Mouse (Mus musculus) urinary bladder, adult 18-20 months (tissue): ENCODE measurements around the gene Gm21958.

Source experiments
- DNase-seq, 2 experiments: peaks; one replicate each; pipeline ENCODE4 v3.0.0; 2022; ENCODE audit warnings: low spot score in 2 of 2, mixed read lengths in 2 of 2

The Gm21958 gene

DNA sequence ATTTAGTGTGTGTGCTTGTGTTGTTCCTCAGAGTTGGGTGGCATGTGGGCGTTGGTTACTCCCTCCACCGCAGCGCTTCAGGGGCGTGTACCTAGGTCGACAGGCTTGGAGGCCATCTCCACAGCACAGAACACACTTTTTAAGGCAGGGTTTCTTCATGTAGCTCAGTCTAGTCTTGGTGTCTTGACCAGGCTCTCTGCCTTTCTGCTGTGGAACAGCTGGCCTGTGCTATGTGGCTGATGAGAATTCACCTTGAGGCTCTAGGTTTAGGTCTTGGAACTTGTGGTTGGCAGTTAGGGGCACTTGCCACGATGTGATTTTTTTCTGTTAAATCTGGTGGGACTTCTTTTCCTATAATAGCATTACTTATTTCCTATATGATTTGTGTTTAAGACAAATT, at the start of gene Gm21958:
TSS of gene Gm21958 (minus strand) at position 101 of the 400 bp plus-strand sequence.
- DNase-seq, result no peak

DNA sequence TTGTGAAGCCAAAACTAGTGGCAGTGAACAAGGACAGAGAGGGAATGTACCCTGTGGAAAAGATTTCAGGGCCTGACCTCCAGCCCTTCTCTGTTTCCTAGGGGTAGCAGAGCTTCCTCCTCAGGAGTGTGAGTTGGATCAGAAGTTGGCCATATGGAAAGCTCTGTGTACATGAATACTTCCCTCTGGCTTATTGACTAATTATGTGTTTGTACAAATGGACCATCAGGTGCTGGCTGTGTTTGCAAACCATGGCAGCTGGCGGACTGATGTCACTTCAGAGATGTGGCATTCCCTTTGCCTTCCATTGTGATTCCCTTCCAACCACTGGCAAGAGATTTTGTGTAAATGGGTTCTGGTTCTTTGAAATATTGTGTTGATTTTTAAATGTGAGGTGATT, 47.1 kb upstream of the Gm21958 start:
- no peak for DNase-seq

DNA sequence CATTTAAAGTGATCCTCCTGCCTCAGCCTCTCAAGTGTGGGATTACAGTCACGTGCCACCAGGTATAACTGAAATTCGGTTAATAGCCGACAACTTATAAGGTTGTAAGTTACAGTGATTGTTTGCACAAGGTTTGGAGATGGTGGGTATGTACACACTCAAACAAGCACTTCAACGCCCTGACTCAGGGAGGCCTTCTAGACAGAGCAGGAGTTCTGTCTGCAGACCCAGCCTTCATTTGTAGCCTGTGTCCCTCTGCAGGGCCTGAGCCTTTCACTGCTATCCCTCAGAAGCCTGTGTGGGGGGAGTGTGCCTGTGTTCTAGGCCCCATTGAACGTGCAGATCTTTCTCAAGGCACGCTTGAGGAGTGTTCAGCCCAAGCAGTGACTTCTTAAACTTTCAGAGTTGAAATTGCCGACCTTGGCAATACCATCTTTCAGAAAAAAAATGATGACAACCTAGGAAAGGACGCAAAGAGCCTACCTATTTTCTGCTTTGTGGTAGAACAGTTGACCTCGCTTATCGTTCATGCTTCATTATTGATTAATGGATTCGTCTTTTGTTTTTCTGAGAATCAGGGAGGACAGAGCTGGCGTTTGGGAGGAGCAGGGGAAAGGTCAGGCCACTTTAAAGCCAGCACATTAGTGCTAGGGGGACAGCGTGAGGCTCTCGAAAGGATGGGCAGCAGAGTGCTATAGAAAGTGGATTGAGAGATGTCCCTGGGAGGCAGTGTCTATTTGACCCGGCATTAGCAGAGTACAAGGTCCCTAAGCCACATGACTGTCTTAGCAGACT, 46.4 kb upstream of the Gm21958 start:
- DNase-seq, result no peak

DNA sequence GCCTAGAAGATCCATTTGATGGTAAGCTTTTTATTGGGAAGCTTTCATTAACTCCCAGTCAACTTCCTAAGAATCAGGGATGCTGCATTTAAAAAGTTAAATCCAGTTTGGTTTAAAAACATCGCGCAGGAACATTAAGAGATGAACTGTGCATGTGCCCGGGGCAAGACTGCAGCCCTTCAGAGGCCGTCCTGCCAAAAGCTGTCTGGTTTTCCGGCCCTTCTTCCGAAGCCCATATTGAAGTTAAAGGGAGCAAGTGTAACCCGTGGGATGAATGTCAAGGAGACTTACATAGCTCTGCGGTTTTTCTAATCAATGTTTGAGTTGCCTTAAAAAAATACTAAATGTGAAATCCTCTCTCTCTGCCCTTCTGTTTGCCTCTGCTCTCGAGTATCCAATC, 45.1 kb upstream of the Gm21958 start:
- DNase-seq, result no peak

DNA sequence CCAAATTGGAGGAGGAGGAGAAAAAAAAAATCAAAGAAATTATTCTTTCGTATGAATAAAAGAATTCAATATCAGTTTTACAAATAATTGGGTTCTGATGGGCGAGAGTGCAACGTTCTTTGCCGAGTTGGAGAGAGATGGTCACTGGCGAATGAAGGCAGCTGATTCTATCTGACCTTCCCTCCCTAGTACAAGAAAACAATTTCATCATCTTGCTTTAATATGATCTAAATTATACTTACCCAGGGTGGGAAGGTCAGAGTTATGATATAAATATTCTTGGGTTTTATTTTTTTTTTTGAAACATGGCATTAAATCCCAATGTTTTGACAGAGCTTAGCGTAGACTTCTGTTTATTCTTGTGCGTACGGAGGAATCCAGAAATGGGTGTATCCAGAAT, 43.3 kb upstream of the Gm21958 start:
- DNase-seq, result no peak

DNA sequence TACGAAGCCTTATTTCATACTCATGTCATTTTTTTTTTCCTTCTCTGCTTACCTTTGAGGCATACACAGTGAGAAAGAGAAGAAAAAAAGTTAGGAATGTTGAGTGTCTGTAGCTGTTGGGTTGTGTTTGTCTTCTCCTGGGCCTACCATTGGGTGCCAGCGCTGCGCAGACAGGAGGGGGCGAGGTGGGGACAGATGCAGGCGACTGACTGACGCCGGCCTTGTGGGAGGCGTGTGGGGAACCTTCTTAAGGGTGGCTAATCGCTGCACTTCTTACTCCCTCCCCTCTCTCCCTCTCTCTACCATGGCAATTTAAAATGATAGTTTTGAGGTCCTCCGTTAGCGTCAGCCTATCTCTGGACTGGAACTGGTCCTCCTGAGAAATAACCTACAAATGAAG, 41.9 kb upstream of the Gm21958 start:
- no peak for DNase-seq

DNA sequence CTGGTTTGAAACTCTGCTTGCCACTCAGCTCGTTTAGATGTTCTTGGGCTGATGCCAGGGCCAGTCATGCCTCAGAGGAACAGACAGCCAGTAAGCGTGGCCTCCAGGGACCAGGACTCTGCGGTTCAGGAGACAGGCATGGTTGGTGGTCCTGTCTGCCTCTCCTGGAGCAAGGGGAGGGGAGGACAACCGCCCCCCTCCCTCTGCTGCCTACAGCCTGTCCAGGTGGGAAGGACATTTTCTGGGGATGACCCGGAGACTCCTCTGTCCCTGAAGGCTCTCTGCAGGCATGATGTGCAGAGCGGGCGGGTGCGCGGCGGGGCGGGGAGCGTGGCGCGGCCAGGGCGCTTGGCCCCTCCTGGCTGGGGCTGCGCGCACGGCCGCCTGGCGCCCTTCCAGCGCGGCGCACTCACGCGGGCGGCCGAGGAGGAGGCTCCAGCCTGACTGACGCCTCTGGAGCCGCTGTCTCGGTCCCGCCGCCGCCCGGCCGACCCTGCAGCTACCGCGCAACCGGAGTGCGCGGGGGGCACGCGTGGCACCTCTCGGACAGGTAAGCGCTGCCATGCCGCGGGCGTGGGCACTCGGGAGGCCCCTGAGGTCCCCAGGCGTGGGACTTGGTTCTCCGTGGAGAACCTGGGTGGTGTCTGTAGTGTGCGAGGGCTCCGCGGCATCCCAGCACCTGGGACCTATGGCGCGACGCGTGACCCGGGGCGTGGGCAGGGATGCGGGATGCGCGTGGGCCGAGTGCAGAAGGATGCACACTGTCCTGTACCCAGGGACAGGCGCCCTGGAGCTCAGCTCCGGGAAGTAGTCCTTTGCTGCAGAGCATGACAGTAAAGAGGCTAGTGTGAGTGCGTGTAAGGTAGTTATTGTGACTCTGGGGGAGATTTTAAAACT, 41.2 kb upstream of the Gm21958 start, which contains the start of gene Smad9:
TSS of gene Smad9 (plus strand) at position 438 of the 897 bp plus-strand sequence.
- DNase-seq, result peak; percentile 48 to 52

DNA sequence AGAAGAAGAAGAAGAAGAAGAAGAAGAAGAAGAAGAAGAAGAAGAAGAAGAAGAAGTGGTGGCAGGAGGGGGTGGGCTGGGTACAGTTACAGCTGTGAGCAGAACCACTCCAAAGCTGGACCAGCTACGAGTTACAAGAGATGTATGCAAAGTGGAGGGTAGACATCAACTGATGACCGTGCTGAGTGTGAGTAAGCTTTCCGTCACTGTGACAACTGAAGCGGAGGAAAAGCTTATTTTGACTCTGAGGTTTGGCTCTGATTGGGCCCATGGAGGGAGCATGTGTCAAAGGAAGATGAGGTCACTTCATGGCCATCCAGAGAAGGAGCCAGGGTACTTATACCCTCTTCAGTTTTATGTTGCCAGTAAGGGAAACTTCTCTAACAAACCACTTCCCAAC, 39.3 kb upstream of the Gm21958 start:
- no peak for DNase-seq

DNA sequence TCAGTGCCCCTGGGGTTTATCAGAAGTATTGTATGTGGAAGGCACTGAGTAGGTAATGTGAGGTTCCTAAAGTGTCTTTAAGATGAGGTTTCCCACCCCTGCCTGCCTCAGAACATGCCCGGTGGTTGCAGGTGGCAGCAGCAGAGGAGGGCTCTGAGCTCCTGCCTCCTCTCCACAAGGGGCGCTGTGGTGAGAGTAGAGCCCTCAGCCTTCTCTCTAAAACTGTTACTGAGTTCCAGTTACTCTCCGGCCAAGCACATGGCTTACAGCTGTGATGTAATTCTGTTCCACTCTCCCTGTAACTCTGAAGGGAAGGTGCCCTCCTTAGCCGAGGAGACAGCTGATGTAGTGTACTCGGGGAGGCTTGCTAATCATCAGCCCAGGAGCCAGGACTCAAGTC, 31.6 kb upstream of the Gm21958 start:
- no peak for DNase-seq

DNA sequence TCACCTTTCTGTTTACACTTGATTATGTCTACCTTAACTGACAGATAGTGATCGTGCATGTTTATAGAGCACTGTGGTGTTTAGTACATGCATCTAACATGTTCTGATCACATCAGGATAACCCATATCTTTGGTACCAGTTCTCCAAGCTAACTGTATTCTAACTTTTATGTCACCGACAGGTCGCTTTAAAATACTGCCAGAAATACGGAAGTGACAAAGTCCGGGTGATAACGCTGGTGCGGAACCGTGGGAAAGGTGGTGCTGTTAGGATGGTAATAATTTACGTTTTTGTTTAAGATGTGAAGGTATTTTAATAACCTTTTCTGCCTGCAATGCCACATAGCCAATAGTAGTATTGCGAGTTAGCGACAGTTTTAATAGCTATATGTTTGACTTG, 27.8 kb upstream of the Gm21958 start:
- DNase-seq, result no peak

DNA sequence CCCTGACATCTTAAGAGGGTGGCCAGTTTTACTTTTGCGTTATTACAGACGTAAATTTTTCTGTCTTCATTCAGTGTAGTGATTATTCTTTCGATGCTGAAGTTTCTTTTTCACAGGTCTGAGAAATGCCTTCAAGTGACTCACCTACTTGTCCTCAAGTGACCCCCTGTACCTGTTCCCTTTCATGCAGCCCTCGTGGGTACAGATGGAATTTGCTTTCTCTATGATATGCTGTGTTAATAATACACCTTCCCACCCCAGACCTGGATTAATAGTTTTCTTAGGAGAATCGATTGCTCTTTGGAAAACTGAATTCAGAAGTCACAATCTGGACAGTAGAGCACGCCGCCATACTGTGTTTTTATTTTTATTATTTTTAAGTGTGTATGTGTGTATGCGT, 23.2 kb upstream of the Gm21958 start:
- DNase-seq, result no peak

DNA sequence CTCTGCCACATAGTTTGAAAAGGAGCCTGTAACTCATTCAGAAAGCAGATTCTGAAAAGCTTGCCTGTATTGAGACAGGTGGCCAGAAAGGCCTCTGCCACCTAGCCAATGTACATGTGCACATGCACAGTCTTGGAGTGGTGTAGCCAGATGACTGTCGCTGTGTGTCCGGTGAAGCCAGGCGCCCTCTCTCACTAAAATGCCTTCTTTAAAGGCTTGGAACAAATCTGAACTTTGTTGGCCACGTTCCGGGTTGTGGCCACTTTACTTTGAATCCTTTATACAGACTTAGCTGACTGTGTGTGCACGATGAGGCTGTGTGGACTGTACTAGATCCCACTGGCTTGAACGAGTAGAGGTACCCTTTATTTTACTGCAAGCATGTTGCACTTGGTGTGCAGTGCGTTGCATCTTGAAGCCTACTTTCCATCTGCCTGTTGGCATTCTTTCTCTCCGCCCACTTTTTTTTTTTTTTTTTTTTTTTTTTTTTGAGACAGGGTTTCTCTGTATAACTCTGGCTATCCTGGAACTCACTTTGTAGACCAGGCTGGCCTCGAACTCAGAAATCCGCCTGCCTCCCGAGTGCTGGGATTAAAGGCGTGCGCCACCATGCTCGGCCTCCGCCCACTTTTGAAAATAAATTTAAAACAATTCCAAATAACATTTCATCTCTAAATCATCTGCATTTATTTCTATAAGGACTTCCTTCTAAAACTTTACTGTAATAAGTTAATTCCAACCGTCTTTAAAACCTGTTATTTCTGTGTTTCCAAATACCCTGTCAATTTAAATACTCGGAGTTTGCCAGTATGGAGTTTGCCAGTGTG, 22.2 kb upstream of the Gm21958 start:
- peak in 1 of 2 experiments; percentile 10 for DNase-seq

DNA sequence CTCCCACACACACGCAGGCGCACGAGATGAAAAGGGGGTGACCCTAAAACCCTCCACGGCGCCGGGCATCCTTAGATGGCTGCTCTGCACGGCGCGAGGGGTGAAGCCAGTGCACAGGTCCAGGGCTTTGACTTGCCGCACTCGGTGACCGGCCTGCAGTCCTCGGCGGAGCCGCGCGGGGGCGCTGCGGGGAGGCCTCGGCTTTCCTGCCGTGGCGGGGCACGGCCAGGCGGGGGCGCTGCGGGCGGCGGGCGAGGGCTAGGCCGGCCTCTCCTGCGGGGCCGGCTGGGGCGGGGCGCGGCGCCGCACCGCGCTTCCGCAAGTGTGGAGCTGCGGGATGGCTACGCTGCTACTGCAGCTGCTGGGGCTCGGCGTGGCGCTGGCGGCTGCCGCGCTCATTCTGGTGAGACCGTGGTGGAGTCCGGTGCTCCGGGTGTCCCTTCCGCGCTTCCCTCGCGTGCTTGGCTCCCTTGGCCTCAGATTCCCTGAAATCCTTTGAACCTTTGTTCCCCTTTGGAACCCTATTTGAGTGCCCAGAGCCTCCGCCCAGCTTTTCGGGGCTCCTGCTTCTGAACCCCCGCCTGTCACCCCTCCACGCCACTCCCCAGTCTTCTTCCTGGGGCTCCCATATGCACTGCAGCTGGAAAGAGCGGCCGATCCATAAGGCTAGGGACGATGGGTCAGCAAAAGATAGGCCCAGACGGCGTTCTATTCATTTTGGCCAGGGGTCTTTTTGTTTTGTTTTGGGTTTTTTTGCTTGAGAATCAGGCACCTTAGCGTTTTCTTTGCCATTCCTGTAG, 21.3 kb upstream of the Gm21958 start, which contains the start of the genes Exosc8 and Alg5:
TSS of gene Exosc8 (minus strand) at position 147 of the 800 bp plus-strand sequence.
TSS of gene Alg5 (plus strand) at position 293 of the 800 bp plus-strand sequence.
- peak; percentile 86 to 96 for DNase-seq

DNA sequence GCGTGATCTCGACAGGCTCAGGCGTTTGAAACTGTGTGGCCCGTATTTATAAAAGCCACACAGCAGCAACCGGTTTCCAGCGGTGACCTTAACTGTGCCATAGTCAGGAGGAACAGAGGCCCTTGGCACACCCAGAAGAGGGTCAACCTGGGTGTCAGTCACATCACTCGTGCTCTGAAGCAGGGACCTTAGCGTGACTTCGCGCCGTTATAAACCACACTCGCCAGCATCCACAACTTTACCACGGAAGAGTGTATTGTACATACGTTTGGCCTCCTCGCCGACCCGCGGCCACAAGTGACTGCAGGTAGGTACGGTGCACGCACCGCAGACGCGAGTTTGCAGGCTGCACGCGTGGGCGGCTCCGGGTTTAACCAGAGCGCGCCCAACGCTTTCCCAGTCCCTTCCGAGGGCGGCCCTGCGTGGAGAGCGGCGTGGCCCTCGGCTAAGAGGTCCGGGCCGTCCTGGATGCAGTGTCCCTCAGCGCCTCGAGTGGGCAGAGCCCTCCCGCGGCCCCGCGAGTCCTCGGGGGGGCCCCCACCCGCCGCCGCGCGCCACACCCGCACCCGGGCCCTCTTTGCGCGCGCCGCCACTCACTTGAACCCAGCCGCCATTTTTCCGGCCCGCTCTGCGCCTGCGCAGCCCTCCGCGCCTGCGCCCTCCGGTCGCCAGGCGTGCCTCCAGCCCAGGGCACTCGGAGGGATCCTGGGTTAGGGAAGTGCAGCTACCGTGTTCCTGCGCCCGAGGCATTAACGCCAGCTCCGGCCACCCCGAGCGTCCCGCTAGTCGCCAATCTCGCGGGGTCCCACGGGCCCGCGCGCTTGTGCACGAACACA, 20.5 kb upstream of the Gm21958 start:
- DNase-seq, result peak; percentile 79

DNA sequence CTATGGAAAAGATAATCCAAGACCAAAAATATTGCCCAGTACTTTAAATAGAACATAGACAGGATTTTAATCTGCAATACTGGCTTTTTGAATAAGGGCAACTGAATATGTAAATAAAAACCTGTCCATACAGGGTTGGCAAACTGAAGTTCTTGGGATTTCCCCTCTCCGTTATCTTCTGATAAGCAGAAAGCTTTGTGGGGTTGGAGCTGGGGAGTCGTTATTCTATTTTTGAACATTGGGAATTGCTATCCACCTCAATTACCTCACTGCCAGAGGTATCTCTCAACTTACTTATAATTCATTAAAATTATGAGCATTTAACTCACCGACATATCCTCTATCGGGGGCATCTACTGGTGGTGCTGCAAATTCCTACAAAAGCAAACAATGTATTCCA, 18.2 kb upstream of the Gm21958 start:
- no peak for DNase-seq

DNA sequence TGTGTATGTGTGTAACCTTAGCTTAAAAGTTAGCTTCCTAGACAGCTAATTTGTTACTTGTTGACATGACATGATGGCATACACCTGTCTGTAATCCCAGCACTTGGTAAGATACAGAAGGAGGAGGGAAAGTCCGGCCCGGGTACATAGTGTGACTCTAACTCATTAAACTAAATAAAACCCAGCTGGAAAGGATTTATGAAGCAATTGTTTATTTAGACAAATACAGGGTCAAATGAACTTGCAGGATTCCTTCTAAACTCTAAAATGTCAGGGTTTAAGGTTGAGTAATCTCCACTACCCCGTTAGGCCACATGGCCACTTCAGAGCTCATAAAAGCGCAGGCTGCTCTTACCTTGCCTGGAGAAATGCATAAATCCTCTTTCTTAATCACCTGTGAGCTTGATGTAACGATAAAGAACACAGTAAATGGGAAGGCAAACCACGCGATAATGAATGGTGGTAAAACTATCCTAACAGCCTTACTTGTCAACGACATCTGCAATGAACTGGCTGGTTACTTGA, 17.5 kb upstream of the Gm21958 start:
- no peak for DNase-seq

DNA sequence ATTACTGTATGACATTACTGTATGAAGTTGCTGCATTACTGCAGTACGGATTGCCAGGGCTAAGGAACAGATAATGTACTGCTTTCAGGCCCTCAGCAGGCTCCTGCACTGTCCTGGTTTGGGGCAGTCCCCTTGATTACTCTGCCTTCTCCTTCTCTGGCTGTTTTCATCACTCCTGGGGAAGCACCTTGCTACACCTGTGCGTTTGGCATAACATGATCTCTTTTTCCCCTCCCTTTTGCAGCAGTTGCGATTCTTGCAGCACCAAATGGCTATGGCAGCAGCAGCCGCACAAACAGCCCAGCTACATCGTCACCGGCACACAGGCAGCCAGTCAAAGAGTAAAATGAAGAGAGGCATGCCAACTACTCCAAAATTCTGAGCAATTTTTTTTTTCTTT, 13.9 kb upstream of the Gm21958 start:
- DNase-seq, result no peak

DNA sequence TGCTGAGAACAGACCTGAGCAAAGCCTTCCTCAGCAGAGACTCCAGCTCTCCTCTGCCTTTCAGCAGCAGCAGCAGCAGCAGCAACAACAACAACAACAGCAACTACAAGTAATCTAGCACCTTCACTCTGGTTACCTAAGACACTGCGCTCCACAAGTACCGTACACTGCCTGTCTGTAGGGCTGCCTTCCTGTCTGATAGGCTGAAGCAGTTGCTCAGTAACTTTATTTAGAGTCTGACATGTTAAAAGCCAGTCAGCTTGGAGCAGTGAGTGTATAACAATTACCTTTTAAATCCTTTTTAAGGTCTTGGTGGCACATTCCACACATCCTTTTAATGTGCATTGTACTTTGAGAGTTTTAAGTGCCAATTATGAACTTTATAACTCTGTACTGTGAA, 13.4 kb upstream of the Gm21958 start:
- no peak for DNase-seq

DNA sequence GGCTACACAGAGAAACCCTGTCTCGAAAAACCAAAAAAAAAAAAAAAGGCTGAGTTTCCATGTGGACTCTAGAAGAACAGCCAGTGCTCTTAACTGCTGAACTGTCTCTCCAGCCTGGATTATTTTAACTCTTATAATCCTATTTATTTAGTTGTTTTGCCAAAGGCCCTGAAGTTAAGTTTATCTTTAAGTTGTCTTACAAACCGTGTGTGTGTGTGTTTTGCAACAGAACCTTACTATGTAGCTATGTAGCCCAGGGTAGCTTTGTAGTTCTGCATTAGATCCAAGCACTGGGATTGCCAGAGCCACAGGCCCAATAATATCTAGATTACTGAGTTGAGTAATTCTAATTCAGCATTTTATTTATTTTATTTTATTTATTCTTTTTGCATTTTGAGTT, 11.2 kb upstream of the Gm21958 start:
- no peak for DNase-seq
